Mouse (Mus musculus) ES-E14 (cell line): ENCODE results near the gene Dtx3l. TPM values are rescaled to one million over a fixed set of nuclear protein-coding genes. Genes with fewer than 3 reads are reported as not detected.

Source experiments
- DNase-seq: peaks from one replicate; pipeline ENCODE4 v3.0.0-alpha.2; 2013; ENCODE audit warnings: low read depth, low spot score
- H3K27ac ChIP-seq: 2 replicates; pipeline ENCODE4 v1.5.1; 2012; ENCODE audit warnings: low read depth, mild to moderate bottlenecking, low read length, moderate library complexity, mixed read lengths; ENCODE audit not compliant: poor library complexity, insufficient read depth, severe bottlenecking
- H3K36me3 ChIP-seq: 2 replicates; pipeline ENCODE4 v1.6.1; 2012; ENCODE audit warnings: mild to moderate bottlenecking, low read length, moderate library complexity, mixed read lengths; ENCODE audit not compliant: control insufficient read depth, poor library complexity, insufficient read depth, severe bottlenecking
- H3K4me1 ChIP-seq, 2 experiments: fragments of 150-350 bp in 1 of 2; sonication (generic) in 1 of 2; 2 replicates each; pipeline ENCODE4 v1.6.1; 2012; ENCODE audit warnings: low read length in 2 of 2, mild to moderate bottlenecking in 1 of 2, mixed read lengths in 1 of 2; ENCODE audit not compliant: control insufficient read depth in 2 of 2, insufficient read depth in 2 of 2, poor library complexity in 1 of 2
- H3K4me3 ChIP-seq, 2 experiments: fragments of 150-350 bp in 1 of 2; sonication (generic) in 1 of 2; 2 replicates each; pipeline ENCODE4 v1.5.1; 2012; ENCODE audit warnings: low read length in 2 of 2, low read depth in 1 of 2, mild to moderate bottlenecking in 1 of 2, mixed read lengths in 1 of 2; ENCODE audit not compliant: insufficient read depth in 1 of 2, poor library complexity in 1 of 2, severe bottlenecking in 1 of 2
- H3K9ac ChIP-seq: 2 replicates; pipeline ENCODE4 v1.6.1; 2012; ENCODE audit warnings: low read depth, mild to moderate bottlenecking, low read length, mixed read lengths; ENCODE audit not compliant: poor library complexity, insufficient read depth, severe bottlenecking
- H3K9me3 ChIP-seq: fragments of 150-350 bp; sonication (generic); 2 replicates; pipeline ENCODE4 v1.6.1; 2012; ENCODE audit warnings: low read depth, mild to moderate bottlenecking, low read length; ENCODE audit not compliant: control insufficient read depth, insufficient read depth
- CHD2 ChIP-seq: IDR thresholded peaks from 2 replicates; pipeline ENCODE4 v1.6.1; 2014; ENCODE audit warnings: mild to moderate bottlenecking, low read depth, low read length, inconsistent platforms
- HCFC1 ChIP-seq: IDR thresholded peaks from 2 replicates; pipeline ENCODE4 v1.6.1; 2012; ENCODE audit warnings: low read length, inconsistent platforms, borderline replicate concordance; ENCODE audit not compliant: insufficient read depth
- MAFK ChIP-seq: IDR thresholded peaks from 2 replicates; pipeline ENCODE4 v1.6.1; 2014; ENCODE audit warnings: mild to moderate bottlenecking, low read depth, low read length, inconsistent platforms; ENCODE audit not compliant: insufficient read depth
- ZC3H11A ChIP-seq: IDR thresholded peaks from 2 replicates; pipeline ENCODE4 v1.6.1; 2012; ENCODE audit warnings: low read depth, mild to moderate bottlenecking, inconsistent platforms, low read length, borderline replicate concordance
- ZNF384 ChIP-seq: IDR thresholded peaks from 2 replicates; pipeline ENCODE4 v1.6.1; 2012; ENCODE audit warnings: low read depth, low read length, inconsistent platforms
- in situ Hi-C, 2 experiments: fragments of 600-800 bp; cut with MboI; formaldehyde crosslinking; loops; one replicate each; pipeline ENCODE4 v1.15.1; 2025; ENCODE audit warnings: low sequenced_read_pairs in 2 of 2, inconsistent platforms in 1 of 2; ENCODE audit not compliant: unreplicated experiment in 2 of 2
- total RNA-seq: library from RNA; depleted of rRNA; stranded (reverse); fragments of 300-350 nt; gene quantifications from 2 replicates; pipeline ENCODE4 v1.2.3, GENCODE M21; 2012

Dtx3l gene
- total RNA-seq, 1 experiment = 3.2 TPM

- Histone ChIP-seq H3K4me1 (peaks cover 0 to 11% of the 10 kb centered on the region in 2 experiments), H3K27ac (no peak overlapping the region), H3K36me3 (no peaks in the 10 kb centered on the region), H3K9ac (no peak overlapping the region), H3K4me3 (no peak overlapping the region), H3K9me3 (no peaks in the 10 kb centered on the region)
- no peak for DNase-seq
- no peak for TF ChIP-seq ZNF384
- TF ChIP-seq MAFK = peak; percentile 63
- in situ Hi-C loops = no loop called here
Observed at GRCm38 (mm10) chr16:35905819-35906485, 33.0 kb downstream of the Dtx3l start.

- in situ Hi-C loops = no loop called here
- TF ChIP-seq ZNF384 (no peak), MAFK (no peak), HCFC1 (no peak), ZC3H11A (no peak), CHD2 (no peak)
- no peak for DNase-seq
Observed at GRCm38 (mm10) chr16:35905355-35905754, 33.6 kb downstream of the Dtx3l start.

GRCm38 (mm10) chr16:35904121-35904736 is 34.7 kb downstream of the Dtx3l start:
- Histone ChIP-seq H3K4me3 (no peak overlapping the region), H3K36me3 (no peaks in the 10 kb centered on the region), H3K27ac (peak overlapping the region; percentile 51; the same call in 1 of the 2 replicates), H3K9me3 (no peaks in the 10 kb centered on the region), H3K9ac (no peak overlapping the region), H3K4me1 (peaks cover 0 to 11% of the 10 kb centered on the region in 2 experiments)
- TF ChIP-seq CHD2 = no peak; the same call in 1 of the 2 replicates
- TF ChIP-seq HCFC1 = no peak
- TF ChIP-seq ZC3H11A = no peak
- peak; percentile 46 for DNase-seq
- in situ Hi-C loops = no loop called here

More at GRCm38 (mm10) chr16:35905355-35905754, 33.6 kb downstream of the Dtx3l start:
- H3K9me3 ChIP-seq = no peaks in the 10 kb centered on the region
- no peak overlapping the region for H3K27ac ChIP-seq
- no peaks in the 10 kb centered on the region for H3K36me3 ChIP-seq
- no peak overlapping the region for H3K4me3 ChIP-seq
- H3K4me1 ChIP-seq = peaks cover 0 to 11% of the 10 kb centered on the region in 2 experiments
- no peak overlapping the region for H3K9ac ChIP-seq

DNA sequence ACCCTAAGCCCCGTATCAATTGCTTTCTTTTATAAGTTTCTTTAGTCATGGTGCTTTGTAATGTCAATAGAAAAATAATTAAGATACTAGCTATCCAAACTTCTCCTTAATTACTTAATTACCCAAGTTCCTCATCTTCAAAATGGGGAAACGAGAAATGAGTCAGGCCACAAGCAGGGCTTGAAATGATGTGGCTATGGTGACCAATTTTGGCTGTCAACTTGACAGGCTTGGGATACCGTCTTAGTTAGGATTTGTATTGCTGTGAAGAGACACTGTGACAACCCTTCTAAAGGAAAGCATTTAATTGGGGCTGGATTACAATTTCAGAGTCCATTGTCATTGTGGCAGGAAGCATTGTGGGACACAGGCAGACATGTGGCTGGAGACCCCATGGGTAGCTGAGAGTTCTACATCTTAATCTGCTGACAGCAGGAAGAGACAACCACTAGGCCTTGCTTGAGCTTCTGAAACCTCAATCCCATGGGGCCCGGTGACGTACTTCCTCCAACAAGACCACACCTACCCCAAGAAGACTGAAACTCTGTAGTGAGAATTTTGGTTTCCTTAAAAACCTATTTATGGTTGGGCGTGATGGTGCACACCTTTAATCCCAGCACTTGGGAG is 35.8 kb downstream of the Dtx3l start:
- H3K4me3 ChIP-seq = no peak overlapping the region
- no peak overlapping the region for H3K9ac ChIP-seq
- DNase-seq = no peak
- H3K9me3 ChIP-seq = no peaks in the 10 kb centered on the region
- H3K27ac ChIP-seq = no peak overlapping the region
- H3K4me1 ChIP-seq = peaks cover 0 to 11% of the 10 kb centered on the region in 2 experiments
- in situ Hi-C loops = no loop called here
- no peak for TF ChIP-seq CHD2
- no peak for TF ChIP-seq HCFC1
- no peak for TF ChIP-seq ZNF384
- TF ChIP-seq MAFK = no peak
- TF ChIP-seq ZC3H11A = no peak
- no peaks in the 10 kb centered on the region for H3K36me3 ChIP-seq
